Mouse (Mus musculus) Muller cell, postnatal 12 days (primary cell): ENCODE measurements at regions not wholly inside any gene's neighbourhood (a gene's known extent, or its start where the extent isn't known, plus 50 kb on each side); places are given as distances from the start of the nearest gene placed in this dataset.

Experiments used
- DNase-seq: peaks from one replicate; pipeline ENCODE4 v3.0.0-alpha.2; 2015; ENCODE audit errors: inconsistent ontology term

- DNase-seq = no peak
These were observed 548.9 kb upstream of the Nrp1 start for GRCm38 (mm10) chr8:127809203-127810155.

GRCm38 (mm10) chr8:127811338-127811737, 547.1 kb upstream of the Nrp1 start:
- no peak for DNase-seq

GRCm38 (mm10) chr8:127814785-127815523, 543.5 kb upstream of the Nrp1 start:
- DNase-seq = no peak

DNA sequence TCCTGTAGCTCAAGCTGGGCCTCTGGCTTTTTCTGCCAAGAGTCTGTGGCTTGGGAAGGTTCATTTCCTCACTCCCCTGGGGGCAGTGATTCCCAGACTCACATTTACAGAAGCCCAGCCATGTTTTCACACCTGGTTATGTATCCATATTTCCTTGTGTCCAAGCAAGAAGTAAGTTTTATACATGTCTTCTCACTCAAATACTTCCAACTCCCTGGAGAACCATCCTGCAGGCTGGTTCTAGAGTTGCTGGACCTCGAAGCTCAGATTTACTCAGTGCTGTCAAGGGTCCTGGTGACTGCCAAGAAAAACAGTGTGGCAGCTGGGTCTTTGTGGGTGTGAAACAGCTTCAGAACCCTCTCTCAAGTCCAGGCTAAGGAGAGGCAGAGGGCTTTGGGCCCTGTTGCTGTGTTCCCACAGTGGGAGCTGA, 537.6 kb upstream of the Nrp1 start:
- no peak for DNase-seq

DNA sequence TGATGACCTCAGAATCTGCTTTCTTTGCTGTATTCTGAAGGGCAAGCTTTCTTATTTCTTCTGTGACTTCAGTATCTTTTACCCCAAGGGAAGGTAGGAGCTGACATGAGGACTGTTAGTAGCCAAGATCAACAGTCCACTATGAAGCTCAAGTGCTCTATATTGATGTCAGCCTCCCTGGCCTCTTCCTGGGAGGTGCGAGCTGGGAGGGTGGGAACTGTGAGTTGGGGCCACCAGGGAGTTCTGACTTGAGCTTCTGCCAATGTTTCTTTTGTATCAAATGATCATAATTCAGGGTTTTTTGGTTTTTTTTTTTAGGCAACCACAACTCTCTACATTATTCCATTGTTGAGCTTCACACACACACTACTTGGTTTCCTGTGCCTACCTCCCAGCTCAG, 536.8 kb upstream of the Nrp1 start:
- DNase-seq = no peak

GRCm38 (mm10) chr8:127825041-127825440, 533.4 kb upstream of the Nrp1 start:
- DNase-seq = no peak

- no peak for DNase-seq
These were observed 530.6 kb upstream of the Nrp1 start for GRCm38 (mm10) chr8:127827826-127828225.

GRCm38 (mm10) chr8:127829659-127830058, 528.7 kb upstream of the Nrp1 start:
- no peak for DNase-seq

DNA sequence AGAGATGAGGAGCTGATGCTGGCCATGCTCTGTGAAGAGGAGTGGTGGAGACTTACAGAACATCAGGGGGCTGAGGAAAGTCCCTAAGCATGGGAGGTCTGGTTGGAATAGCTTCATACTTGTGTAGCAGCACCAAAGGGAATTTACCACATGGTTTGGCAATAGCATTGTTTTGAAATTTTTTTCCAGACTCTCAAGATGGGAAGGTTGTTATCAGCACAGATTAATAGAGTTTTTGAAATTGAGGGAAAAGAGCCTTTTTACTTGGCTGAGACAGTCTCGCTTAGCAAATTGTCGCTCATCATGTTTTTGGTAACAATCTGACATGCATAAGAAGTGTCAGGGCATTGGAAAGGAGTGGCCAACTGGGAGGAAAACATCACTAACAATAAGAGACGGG, 524.4 kb upstream of the Nrp1 start:
- no peak for DNase-seq

DNA sequence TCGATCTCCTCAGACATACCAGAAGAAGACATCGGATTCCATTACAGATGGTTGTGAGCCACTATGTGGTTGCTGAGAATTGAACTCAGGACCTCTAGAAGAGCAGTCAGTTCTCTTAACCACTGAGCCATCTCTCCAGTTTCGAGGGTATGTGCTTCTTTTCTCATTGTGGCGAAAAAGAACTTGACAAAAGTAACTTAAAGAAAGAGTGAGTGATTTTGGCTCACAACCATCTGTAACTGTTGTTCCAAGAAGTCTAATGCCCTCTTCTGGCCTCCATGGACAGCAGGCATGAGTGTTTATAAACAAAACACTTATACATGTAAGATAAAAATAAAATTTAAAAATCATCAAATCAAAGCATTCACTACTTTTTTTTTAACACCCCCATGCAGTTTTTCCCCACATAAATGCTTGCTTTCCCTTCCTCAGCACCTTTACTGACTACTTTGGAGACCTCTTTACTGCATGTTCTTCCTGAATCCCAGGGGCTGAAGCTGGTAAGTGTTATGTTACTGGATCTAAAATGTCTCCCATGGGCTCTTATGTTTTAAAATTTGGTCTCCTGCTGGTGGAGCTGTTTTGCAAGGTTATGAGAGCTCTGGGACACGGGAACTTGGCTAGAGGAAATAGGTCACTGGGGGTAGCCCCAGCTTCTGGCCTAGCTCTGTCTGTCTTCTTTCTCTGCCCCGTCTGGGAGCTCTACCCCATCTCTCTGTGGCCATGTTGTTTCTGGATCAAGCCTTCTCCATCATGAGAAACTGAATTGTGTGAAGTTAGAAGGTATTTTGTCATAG, 521.8 kb upstream of the Nrp1 start:
- no peak for DNase-seq

DNA sequence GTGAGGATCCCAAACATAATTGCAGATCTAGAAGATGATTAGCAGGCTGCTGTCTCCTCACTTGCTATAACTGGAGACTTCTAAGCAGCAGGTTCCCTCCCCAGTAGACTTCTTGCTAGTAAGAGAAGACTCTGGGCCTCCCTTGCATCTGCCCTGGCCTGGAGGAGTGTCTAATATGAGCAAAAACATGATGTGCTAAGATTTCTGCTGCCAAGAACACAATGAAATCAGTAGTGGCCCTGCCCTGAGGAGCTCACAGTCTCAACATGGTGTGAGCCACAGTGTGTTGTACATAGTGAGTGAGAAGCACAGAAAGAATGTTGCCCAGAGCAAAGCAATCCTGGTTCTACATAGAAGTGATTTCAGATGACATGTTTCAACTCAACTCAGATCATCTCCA, 520.1 kb upstream of the Nrp1 start:
- DNase-seq = no peak

DNA sequence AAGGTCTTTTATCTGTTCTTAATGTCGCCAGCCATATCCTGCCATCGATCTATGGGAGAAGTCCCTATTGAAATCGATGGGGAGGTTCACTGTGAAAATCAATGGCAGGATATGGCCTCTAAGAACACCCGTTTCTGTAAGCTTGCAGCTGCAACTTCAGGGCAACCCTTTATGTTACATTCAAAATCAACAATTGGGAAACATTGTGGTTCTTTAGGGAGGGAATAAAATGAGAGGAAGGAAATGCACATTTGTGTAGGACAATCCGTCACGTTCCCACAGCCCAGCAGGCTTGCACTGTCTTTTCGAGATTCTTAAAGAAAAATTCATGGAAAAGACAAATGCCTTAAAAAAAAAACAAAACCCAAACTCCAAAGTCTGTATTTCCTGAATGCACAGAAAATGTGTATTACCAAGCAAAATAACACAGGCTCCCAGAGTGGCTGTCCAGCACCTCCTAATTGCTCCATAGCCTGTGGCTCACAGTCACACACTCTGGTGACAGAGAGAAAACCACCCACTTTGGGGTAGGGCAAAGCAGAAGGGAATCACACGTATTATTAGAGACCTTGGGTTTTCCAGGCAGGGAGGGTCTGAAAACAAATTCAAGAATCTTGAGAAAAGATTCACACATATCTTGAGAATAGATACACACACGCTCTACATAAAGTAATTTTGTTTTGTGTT, 510.9 kb upstream of the Nrp1 start:
- no peak for DNase-seq

DNA sequence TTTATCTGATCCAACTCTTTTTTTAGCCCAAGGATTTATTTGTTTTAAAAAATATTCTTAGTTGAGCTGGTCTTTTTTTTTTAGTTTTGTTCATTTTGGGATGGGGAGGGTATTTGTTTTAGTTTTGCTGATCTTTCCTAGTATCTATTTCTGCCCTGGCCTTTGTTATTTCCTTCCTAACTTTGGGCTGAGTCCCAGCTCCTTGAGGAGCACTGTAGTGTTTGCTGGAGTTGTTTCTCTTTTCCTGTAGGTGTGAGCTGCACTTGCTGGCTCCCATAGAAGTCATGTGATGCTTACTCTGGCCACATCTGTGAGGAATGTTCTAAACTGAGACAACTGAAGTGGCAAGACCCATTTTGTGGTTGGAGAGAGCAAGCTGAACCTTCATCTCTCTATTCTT, 508.5 kb upstream of the Nrp1 start:
- no peak for DNase-seq

DNA sequence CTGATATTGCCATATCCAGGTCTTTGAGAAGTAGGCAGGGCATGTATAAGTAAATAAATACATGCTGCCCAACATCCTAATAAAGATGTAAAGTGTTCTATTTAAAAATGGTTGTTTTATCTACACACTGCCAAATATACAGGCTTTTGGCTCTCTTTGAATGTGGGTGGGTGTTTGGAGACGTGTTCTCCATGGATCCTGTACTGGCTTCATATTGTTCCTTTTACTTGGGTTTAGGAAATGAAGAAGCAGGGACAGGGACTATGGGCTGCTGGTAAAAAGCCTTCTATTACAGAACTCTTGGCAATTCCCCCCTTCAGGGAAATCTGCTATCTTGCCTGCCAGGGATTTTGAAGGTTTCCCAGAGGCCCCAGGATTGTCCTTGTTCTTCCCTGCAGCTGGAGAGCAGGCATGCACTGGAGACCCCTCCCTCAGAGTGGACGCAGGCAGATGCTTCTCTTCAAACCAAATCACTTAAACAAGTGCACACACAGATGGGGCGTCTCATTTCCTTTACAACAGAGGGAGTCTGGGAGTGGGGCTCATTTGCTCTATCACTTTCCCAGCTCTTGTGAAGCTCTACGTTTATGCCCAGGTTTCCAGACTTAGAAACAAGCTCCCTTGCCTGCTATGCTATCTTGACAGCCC, 502.6 kb upstream of the Nrp1 start:
- DNase-seq = no peak

- no peak for DNase-seq
These were observed 501.9 kb upstream of the Nrp1 start for GRCm38 (mm10) chr8:127856351-127857135.

DNA sequence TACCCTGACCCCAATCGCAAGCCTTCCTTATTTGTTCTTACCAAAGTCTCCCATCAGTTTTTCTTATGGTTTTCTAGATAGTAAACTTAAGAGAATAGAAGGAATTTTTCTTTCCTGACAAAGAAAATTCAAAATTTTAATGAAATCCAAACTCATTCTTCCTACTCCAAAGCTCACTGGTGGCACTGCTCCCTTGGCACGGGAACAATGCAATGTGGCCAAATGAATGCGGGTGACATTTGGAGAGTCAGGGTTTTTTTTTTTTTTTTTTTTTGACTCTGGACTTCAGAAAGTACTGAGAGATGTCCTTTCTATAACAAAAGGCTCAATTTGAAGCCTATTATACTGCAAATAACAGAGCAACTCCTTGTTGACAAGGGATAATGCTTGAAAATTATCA, 499.4 kb upstream of the Nrp1 start:
- DNase-seq = peak; percentile 36

DNA sequence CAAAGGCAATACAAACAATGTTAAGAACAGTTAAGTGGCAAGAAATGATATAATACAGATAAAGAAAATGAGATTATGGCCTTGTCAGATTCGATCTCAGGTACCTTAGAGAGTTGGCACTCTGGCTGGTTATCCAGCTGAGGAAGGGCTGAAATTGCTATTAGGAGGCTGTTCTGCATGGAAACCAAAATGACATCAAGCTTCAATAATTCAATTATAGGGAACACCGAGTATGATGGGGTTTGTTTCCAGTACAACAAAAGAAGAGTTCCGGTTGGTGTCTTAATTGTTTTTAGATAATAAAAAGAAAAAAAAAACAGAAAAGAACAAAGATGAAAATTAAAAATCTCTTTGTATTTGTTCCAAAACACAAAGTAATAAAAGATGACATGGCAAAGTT, 498.0 kb upstream of the Nrp1 start:
- DNase-seq = no peak

DNA sequence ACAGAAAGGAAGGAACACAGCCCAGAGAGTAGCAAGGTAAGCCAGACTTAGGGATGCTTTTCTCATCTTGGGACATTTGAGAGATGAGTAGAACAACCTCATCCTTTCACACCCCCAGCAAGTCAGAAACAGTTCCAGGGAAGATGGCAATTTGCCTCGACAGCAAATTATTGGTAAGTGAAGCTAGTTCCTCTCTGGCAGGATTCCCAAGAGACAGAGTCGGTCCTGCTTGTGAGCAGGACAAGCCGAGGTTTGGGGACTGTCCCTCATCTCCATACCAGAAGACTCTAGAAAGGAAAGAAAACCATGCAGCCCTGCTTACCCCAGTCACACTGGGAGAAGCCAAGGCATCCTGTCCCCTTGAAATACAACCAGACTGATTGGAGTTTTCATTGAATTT, 497.5 kb upstream of the Nrp1 start:
- DNase-seq = peak; percentile 26

GRCm38 (mm10) chr8:127884641-127885040, 473.8 kb upstream of the Nrp1 start:
- DNase-seq = no peak

- no peak for DNase-seq
These were observed 473.2 kb upstream of the Nrp1 start for GRCm38 (mm10) chr8:127885211-127885610.
